Mouse (Mus musculus) kidney, adult 2 months (tissue): Measurements from ENCODE around the gene Kif1bp.

Experiments used
- CTCF ChIP-seq: fragments of 200-500 bp; conservative IDR thresholded peaks from 2 replicates; pipeline ENCODE4 v1.5.1; 2011; ENCODE audit warnings: low read depth, mild to moderate bottlenecking, control low read depth, low read length, moderate library complexity, mixed read lengths; ENCODE audit not compliant: insufficient read depth, insufficient read length
- POLR2A ChIP-seq: fragments of 200-500 bp; IDR thresholded peaks from one replicate; pipeline ENCODE4 v1.6.1; 2011; ENCODE audit warnings: low read depth, low read length, control low read depth

- TF ChIP-seq CTCF (no peak), POLR2A (no peak)
Observed at GRCm38 (mm10) chr10:62577673-62578337, 452 bp downstream of the Kif1bp start.
